Mouse (Mus musculus) retina, adult 2 months (tissue): Measurements from ENCODE around the gene Cldn19.
"Not testable (repeated sequence)": the region's sequence is repeated elsewhere in the genome, so short reads cannot be mapped to it uniquely, and the experiment has no call there.

Experiments used
- DNase-seq: peaks from one replicate; pipeline ENCODE4 v3.0.0-alpha.2; 2012; ENCODE audit warnings: low read depth, low spot score

The Cldn19 gene

DNA sequence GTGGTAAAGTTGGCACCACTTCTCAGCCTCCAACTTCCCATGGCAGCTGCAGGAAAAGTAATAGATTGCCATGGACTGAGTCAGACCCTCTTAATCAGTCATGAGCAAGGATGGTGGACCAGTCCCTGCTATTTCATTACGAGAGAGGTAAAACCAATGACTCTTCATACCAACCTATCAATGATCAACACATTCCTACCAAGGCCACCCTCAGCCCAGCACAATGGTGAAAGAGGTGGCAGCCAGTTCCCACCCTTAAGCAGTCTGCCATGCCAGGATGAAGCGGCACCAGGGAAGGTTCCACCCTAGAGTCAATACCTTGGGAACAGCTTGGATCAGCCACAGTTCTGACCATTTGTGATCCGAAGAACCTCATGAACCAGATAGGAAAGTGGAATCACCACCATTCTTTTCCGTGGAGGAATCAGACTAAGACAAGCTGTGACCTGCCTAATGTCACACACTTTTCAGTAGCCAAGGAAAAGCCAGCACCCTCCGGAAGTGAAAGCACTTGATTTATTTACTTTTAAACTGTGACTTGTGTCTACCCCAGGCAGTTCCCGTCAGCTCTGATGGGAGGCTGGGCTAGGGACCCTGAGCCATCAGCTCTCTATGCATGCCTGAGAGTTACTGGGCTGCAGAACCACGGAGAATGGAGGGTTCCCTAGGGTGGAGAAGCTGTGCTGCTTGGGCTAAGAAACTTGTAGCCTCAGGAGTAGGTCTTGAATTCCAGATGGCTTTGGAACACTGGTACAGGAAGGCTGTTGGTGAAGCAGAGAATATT is 3.0 kb upstream of the Cldn19 start:
- no peak for DNase-seq

GRCm38 (mm10) chr4:119254012-119254618 is 1.1 kb upstream of the Cldn19 start:
- DNase-seq: no peak

DNA sequence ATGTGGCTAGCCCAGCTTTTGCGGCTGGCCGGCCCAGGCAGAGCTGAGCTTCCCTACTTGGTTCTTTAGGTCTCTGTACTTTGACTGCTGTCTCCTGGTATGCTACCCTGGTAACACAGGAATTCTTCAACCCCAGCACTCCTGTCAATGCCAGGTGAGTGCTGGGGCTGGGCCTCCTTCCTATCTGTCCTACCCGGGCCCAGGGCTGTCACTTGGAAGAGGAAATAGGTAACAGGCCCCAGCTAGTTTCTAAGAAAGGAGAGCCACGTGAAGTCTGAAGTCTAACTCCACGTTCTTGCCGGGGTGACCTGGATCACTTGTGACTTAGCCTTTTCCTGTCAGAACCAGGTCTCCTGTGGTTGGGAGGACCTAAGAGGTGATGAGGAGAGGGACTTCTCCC is 1.9 kb downstream of the Cldn19 start:
- no peak for DNase-seq

GRCm38 (mm10) chr4:119259344-119260254 is 4.4 kb downstream of the Cldn19 start:
- DNase-seq: no peak

- DNase-seq: no peak
These were observed 6.0 kb downstream of the Cldn19 start for GRCm38 (mm10) chr4:119261087-119261713.

DNA sequence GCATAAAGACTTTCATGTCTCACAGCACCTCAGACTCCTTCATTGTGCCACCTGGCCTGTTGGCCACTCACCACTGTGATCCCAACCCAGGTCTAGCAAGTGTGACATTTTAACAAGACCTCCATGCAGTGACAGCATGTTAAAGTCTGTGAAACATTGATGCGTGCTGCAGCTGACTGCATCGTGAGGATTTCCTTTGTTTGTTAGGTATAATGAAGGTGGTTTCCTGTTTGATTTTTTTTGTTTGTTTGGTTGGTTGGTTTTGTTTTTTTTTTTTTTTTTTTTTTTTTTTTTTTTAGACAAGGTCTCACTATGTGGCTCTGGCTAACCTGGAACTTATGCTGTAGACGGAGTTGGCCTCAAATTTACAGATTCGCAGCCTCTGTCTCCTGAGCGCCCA is 7.3 kb downstream of the Cldn19 start:
- DNase-seq: no peak

DNA sequence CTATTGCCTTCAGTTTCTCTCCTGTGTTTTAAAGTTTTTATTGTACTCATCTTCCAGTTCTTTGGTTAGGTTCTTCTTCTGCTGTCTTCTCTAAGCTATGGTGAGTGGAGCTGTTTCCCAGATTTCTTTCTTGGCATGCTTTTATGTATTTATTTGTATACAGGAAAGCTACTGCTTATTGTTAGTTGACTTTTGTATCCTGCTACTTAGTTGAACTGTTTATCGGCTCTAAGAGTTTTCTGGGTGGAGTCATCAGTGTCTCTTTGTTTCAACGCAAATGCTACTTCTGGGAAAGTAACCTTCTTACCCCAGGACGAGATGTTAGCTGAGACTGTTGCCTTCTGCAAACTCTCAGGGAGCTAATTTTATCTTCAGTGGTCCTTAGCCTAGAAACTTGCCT is 8.2 kb downstream of the Cldn19 start:
- DNase-seq: no peak

DNA sequence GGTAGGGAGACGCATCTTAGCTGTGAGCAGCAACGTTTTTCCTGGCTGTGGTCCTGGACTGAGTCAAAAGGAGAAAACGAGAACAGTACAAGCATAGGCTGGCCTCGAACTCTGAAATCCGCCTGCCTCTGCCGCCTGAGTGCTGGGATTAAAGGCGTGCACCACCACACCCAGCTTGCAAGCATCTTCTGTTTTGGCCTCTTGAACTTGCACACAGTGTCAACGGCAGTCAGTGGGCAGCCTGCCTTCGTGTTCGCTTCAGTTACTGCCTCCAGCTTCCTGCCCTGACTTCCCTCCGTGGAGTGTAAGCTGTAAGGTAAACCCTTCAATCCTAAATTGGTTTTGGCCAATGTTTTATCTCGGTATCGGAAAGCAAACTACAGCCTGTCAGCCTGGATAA is 11.4 kb downstream of the Cldn19 start:
- DNase-seq: no peak

DNA sequence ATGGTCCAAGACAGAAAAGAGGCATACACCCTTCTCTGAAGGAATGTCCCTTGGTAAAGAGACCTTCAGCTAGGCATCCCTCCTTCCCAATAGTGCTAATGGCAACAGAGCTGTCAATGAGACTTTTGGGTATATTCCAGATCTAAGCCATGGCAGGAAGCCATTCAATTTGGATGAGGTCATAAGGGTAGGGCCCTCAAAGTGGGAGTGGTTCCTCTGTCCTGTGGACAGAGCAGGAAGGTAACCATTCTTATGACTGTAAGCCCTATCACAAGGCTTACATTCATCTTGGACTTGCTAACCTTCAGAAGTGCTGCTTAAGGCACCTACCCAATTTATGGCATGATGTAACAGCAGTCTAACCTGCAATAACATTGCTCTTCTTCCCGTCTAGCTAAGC is 19.4 kb downstream of the Cldn19 start:
- no peak for DNase-seq

DNA sequence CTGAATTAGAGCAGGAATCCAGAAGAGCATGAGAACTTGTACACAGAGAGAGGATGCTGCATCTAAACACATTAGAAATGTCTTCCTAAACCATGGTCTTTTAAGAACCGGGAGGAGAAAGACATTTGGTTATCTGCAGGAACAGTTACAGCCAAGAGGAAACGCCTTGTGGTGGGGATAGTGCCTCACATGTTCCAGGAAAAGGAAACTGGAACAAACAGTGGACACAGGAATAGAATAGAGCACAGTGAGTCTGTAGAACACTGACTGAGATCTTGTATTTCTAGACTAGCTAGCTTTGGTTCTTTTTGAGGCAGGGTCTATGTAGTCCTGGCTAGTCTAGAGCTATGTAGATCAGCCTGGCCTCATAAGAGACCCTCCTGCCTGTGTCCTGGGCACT is 20.0 kb downstream of the Cldn19 start:
- no peak for DNase-seq

GRCm38 (mm10) chr4:119275726-119276125 is 20.5 kb downstream of the Cldn19 start:
- no peak for DNase-seq

- DNase-seq: not testable (repeated sequence)
These were observed 23.6 kb downstream of the Cldn19 start for GRCm38 (mm10) chr4:119278784-119279183.

GRCm38 (mm10) chr4:119284861-119285260 is 29.6 kb downstream of the Cldn19 start:
- no peak for DNase-seq

DNA sequence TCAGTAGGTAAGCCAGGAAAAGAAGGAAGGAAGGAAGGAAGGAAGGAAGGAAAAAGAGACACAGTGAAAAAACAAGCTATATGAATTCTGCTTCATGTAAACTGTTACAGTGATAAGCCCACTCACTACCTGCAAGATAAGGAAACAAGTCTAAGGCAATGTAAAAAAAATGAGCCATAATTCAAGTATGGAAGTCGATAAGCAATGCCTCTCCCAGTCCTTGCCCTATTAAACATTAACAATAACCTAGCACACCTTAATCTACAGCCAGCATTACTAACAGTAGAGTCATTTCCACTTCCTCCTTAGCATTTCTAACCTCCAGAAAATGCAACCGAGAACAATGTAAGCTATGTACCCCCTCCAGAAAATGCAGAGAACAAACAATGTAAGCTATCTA is 30.1 kb downstream of the Cldn19 start:
- DNase-seq: no peak

- DNase-seq: no peak
These were observed 36.7 kb downstream of the Cldn19 start for GRCm38 (mm10) chr4:119291921-119292320.

DNA sequence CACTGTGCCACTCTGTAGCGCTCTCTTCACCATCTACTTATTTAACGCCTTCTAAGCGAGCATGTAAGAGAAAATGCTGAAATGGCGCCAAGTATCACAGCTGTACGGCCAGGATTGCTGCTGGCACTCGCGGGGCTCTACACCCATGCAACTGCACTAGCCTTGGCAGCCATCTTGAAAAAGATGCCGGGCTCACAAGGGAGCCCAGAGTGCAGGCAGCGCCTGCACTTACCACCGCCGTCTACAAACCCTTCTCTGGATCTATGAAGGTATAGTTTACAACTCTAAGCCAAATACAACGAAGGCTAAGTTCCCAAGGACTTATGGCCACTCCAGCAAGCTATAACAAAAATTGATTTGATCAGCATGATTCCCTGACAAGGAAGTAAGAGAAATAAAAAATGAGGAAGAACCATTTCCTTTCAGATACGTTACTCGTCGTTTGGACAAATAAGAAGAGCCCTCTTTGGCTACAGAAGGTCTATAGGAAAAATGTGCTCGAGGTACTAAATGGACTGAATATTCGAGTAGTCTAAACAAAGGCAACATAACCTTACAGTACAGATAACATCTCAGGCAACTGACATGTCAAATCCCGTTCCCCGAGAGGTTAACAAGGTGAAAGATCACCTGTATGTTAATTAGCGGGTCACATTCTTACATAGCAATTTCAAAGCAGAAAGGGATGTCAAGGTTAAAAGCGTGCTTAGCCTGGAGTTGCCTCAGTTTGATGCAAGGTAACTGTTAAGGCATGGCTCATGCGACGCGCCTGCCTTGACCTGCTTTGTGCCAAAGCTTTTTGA is 37.8 kb downstream of the Cldn19 start:
- no peak for DNase-seq

GRCm38 (mm10) chr4:119293574-119294258 is 38.5 kb downstream of the Cldn19 start:
- no peak for DNase-seq

- DNase-seq: peak; percentile 97
These were observed 39.4 kb downstream of the Cldn19 start, which contains the start of gene Ybx1 for GRCm38 (mm10) chr4:119294415-119295133. Gene Ybx1, minus strand, starts transcription at chr4:119294604.

DNA sequence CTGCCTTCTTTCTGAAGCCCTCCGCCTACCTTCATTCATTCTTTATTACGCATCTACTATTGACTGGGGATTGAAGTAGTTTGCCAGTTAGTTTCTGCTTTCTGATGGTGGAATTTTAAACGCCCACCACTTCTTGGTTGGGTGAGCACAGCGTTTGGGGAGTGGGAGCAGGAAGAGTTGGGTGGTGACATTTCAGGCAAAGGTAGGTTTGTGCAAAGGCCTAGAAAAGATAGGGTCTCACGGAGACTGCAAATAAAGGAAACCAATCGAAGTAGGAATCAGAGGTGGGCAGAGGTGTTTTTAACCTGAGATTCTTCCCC is 39.9 kb downstream of the Cldn19 start:
- no peak for DNase-seq

GRCm38 (mm10) chr4:119297361-119297760 is 42.1 kb downstream of the Cldn19 start:
- DNase-seq: no peak
